Mouse (Mus musculus) embryonic facial prominence, embryonic 14.5 days (tissue): Measurements from ENCODE around the gene Lingo4. TPM values are rescaled to one million over a fixed set of nuclear protein-coding genes. Genes with fewer than 3 reads are reported as not detected.

Source experiments
- ATAC-seq: fragments of 200-750 bp; cut with Nextera tagmentation; 2 replicates; pipeline ENCODE4 v1.8.0; 2017; ENCODE audit warnings: low read depth, moderate number of reproducible peaks, moderate TSS enrichment
- DNase-seq: peaks from one replicate; pipeline ENCODE4 v3.0.0-alpha.2; 2015; ENCODE audit warnings: low spot score
- H3K27ac ChIP-seq: fragments of 300-500 bp; sonication (generic); replicated peaks from 2 replicates; pipeline ENCODE4 v1.5.1; 2014; ENCODE audit warnings: low read depth, mild to moderate bottlenecking, low read length, moderate library complexity
- H3K27me3 ChIP-seq: fragments of 300-500 bp; sonication (generic); replicated peaks from 2 replicates; pipeline ENCODE4 v1.6.1; 2014; ENCODE audit warnings: low read length; ENCODE audit not compliant: control insufficient read depth, insufficient read depth
- H3K36me3 ChIP-seq: fragments of 300-500 bp; sonication (generic); 2 replicates; pipeline ENCODE4 v1.6.1; 2014; ENCODE audit warnings: low read length, mixed read lengths; ENCODE audit not compliant: control insufficient read depth, insufficient read depth
- H3K4me1 ChIP-seq: fragments of 300-500 bp; sonication (generic); 2 replicates; pipeline ENCODE4 v1.6.1; 2014; ENCODE audit warnings: antibody characterized with exemption, low read length; ENCODE audit not compliant: control insufficient read depth, insufficient read depth
- H3K4me2 ChIP-seq: fragments of 300-500 bp; sonication (generic); 2 replicates; pipeline ENCODE4 v1.6.1; 2014; ENCODE audit warnings: low read depth, mild to moderate bottlenecking, low read length, moderate library complexity, mixed read lengths
- H3K4me3 ChIP-seq: fragments of 300-500 bp; sonication (generic); 2 replicates; pipeline ENCODE4 v1.5.1; 2014; ENCODE audit warnings: low read depth, mild to moderate bottlenecking, low read length
- H3K9ac ChIP-seq: fragments of 300-500 bp; sonication (generic); 2 replicates; pipeline ENCODE4 v1.6.1; 2014; ENCODE audit warnings: low read depth, mild to moderate bottlenecking, low read length, moderate library complexity, mixed read lengths
- H3K9me3 ChIP-seq: fragments of 300-500 bp; sonication (generic); 2 replicates; pipeline ENCODE4 v1.6.1; 2016; ENCODE audit warnings: low read length; ENCODE audit not compliant: control insufficient read depth
- WGBS: fragments of 180-500 bp; shearing (Covaris S2); extraction: QIAGEN DNeasy Blood & Tissue Kit; methylation state at CpG from one replicate; pipeline ENCODE4 v1.1.7; 2014; 5-methylcytosine and 5-hydroxymethylcytosine counted together
- polyA plus RNA-seq: library from polyadenylated mRNA; unstranded; fragments of >200 nt; fragmentation: Nextera tagmentation; extraction: Ambion mirVana; gene quantifications from 2 replicates; pipeline ENCODE4 v1.2.1, GENCODE M21; 2014

Lingo4 gene
- polyA plus RNA-seq, 1 experiment from 2014 or later, result 0.08 TPM

GRCm38 (mm10) chr3:94404366-94405054, 6.2 kb downstream of the Lingo4 start:
- peak; percentile 85 for DNase-seq

GRCm38 (mm10) chr3:94405561-94405960, 7.2 kb downstream of the Lingo4 start:
- Histone ChIP-seq H3K4me2 (no peak overlapping the region), H3K4me3 (no peak overlapping the region), H3K36me3 (no peaks in the 10 kb centered on the region), H3K9me3 (no peaks in the 10 kb centered on the region), H3K27me3 (peaks cover 21% of the 10 kb centered on the region), H3K9ac (no peak overlapping the region), H3K4me1 (no peaks in the 10 kb centered on the region), H3K27ac (no peak overlapping the region)
- ATAC-seq (peak; percentile 48; the same call in 1 of the 2 replicates), DNase-seq (peak; percentile 36)
- 51% methylated on average over 4 of the region's 4 CpGs for WGBS

More at GRCm38 (mm10) chr3:94404366-94405054, 6.2 kb downstream of the Lingo4 start:
- H3K4me2 ChIP-seq, result no peak overlapping the region
- whole genome bisulfite sequencing, result 22% methylated on average over 7 of the region's 7 CpGs
- H3K36me3 ChIP-seq, result no peaks in the 10 kb centered on the region
- peak; percentile 58 for ATAC-seq
- H3K9ac ChIP-seq, result no peak overlapping the region
- no peak overlapping the region for H3K27ac ChIP-seq
- peaks cover 31% of the 10 kb centered on the region for H3K27me3 ChIP-seq
- no peaks in the 10 kb centered on the region for H3K9me3 ChIP-seq
- no peaks in the 10 kb centered on the region for H3K4me1 ChIP-seq
- no peak overlapping the region for H3K4me3 ChIP-seq

- no peaks in the 10 kb centered on the region for H3K36me3 ChIP-seq
- 7% methylated on average over 23 of the region's 25 CpGs for WGBS
- DNase-seq (no peak), ATAC-seq (peak; percentile 20)
- peak overlapping the region; percentile 49 for H3K4me3 ChIP-seq
- peak overlapping the region; percentile 85 for H3K4me2 ChIP-seq
- peaks cover 8% of the 10 kb centered on the region; the same call in 1 of the 2 replicates for H3K4me1 ChIP-seq
- no peaks in the 10 kb centered on the region for H3K9me3 ChIP-seq
- H3K27ac ChIP-seq, result no peak overlapping the region
- H3K27me3 ChIP-seq, result no peaks in the 10 kb centered on the region
- H3K9ac ChIP-seq, result peak overlapping the region; percentile 48
Observed at GRCm38 (mm10) chr3:94412530-94412929, 14.2 kb downstream of the Lingo4 start.

- Histone ChIP-seq H3K9ac (peak within 1 kb of the TSS; percentile 61), H3K4me3 (peak within 1 kb of the TSS; percentile 49), H3K36me3 (no peaks in the 10 kb centered on the region), H3K9me3 (no peaks in the 10 kb centered on the region), H3K4me2 (peak within 1 kb of the TSS; percentile 85), H3K4me1 (peaks cover 8% of the 10 kb centered on the region; the same call in 1 of the 2 replicates), H3K27ac (no peak within 1 kb of the TSS), H3K27me3 (no peaks in the 10 kb centered on the region)
- DNase-seq (peak; percentile 99), ATAC-seq (peak; percentile 100)
- 9% methylated on average over 52 of the region's 52 CpGs for WGBS
Observed at GRCm38 (mm10) chr3:94413031-94413679, 14.8 kb downstream of the Lingo4 start, which contains the start of gene Tdrkh. Tdrkh (plus strand) TSS chr3:94413273.

GRCm38 (mm10) chr3:94430980-94431379, 32.7 kb downstream of the Lingo4 start:
- H3K9me3 ChIP-seq, result no peaks in the 10 kb centered on the region
- no peak for DNase-seq
- H3K4me2 ChIP-seq, result no peak overlapping the region
- ATAC-seq, result no peak
- H3K9ac ChIP-seq, result no peak overlapping the region
- no peaks in the 10 kb centered on the region for H3K27me3 ChIP-seq
- H3K27ac ChIP-seq, result no peak overlapping the region
- H3K4me1 ChIP-seq, result no peaks in the 10 kb centered on the region
- no peak overlapping the region for H3K4me3 ChIP-seq
- 66% methylated on average over 2 of the region's 2 CpGs for WGBS
- no peaks in the 10 kb centered on the region for H3K36me3 ChIP-seq

DNA sequence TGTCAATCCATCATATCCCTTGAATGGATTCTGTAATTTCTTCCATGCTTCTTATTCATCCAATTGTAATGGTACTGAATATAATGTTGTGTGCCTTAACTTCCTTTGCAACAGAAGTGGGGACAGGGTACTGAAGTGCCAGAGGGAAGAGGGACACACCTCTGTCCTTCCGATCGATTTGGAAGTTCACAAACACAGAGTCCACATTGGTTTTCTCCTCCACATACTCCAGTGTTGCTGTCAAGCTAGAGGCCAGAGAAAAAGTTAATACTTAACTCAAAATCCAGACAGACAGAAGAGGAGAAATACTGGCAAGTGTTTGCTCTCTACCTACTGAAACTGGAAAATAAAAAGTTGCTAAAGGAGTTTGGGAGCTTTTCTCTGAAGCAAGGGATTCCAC, 36.0 kb downstream of the Lingo4 start:
- no peaks in the 10 kb centered on the region for H3K36me3 ChIP-seq
- H3K4me2 ChIP-seq, result no peak overlapping the region
- H3K9me3 ChIP-seq, result no peaks in the 10 kb centered on the region
- H3K4me3 ChIP-seq, result no peak overlapping the region
- no peak overlapping the region for H3K9ac ChIP-seq
- no peaks in the 10 kb centered on the region for H3K4me1 ChIP-seq
- ATAC-seq (no peak), DNase-seq (no peak)
- 91% methylated on average over 2 of the region's 2 CpGs for WGBS
- H3K27me3 ChIP-seq, result no peaks in the 10 kb centered on the region
- H3K27ac ChIP-seq, result no peak overlapping the region

GRCm38 (mm10) chr3:94436420-94436819, 38.1 kb downstream of the Lingo4 start:
- Histone ChIP-seq H3K9me3 (no peaks in the 10 kb centered on the region), H3K4me2 (no peak overlapping the region), H3K4me3 (no peak overlapping the region), H3K9ac (no peak overlapping the region), H3K27ac (no peak overlapping the region), H3K36me3 (no peaks in the 10 kb centered on the region), H3K4me1 (no peaks in the 10 kb centered on the region), H3K27me3 (no peaks in the 10 kb centered on the region)
- no peak for DNase-seq
- 82% methylated on average over 9 of the region's 9 CpGs for WGBS
- ATAC-seq, result no peak

DNA sequence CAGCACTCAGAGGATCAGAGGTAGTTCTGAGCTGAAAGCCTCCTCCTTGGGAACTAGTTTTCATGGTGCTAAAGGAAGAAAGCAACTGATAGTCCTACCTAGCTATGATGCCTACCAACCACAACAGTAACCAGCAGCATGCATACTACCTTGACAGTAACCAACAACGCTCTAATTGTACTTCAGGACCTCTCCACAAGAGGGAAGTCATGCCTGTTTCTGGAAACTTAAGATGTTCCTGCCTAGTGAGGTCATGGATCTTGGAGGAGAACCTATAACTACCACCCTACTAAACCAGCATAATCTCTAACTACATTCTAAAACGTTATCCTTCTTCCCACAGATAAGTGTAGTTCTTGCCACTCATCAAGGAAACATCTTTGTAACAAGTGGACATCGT, 42.9 kb downstream of the Lingo4 start:
- Histone ChIP-seq H3K4me3 (no peak overlapping the region), H3K36me3 (peaks cover 11% of the 10 kb centered on the region; the same call in 1 of the 2 replicates), H3K9ac (no peak overlapping the region), H3K4me2 (no peak overlapping the region), H3K27ac (no peak overlapping the region), H3K9me3 (no peaks in the 10 kb centered on the region), H3K27me3 (no peaks in the 10 kb centered on the region), H3K4me1 (0 out of 2 replicates have a peak, but pooled peaks cover 4% of the 10 kb centered on the region)
- ATAC-seq (no peak), DNase-seq (no peak)
- 37% methylated on average over 3 of the region's 3 CpGs for WGBS
